Mouse (Mus musculus) heart, embryonic 13.5 days (tissue): ENCODE measurements around the gene Mat2b. TPM values are rescaled to one million over a fixed set of nuclear protein-coding genes. Genes with fewer than 3 reads are reported as not detected.

Experiments used
- ATAC-seq: fragments of 200-750 bp; cut with Nextera tagmentation; 2 replicates; pipeline ENCODE4 v1.8.0; 2017; ENCODE audit warnings: moderate TSS enrichment; ENCODE audit not compliant: insufficient number of reproducible peaks, low FRiP score, low TSS enrichment; ENCODE audit errors: extremely low read depth
- H3K27ac ChIP-seq: fragments of 300-500 bp; sonication (generic); replicated peaks from 2 replicates; pipeline ENCODE4 v1.5.1; 2015; ENCODE audit warnings: moderate library complexity, mild to moderate bottlenecking, inconsistent platforms
- H3K27me3 ChIP-seq: fragments of 300-500 bp; sonication (generic); replicated peaks from 2 replicates; pipeline ENCODE4 v1.6.1; 2015; ENCODE audit warnings: mild to moderate bottlenecking, inconsistent platforms
- H3K36me3 ChIP-seq: fragments of 300-500 bp; sonication (generic); 2 replicates; pipeline ENCODE4 v1.6.1; 2015; ENCODE audit warnings: mild to moderate bottlenecking, inconsistent platforms
- H3K4me1 ChIP-seq: fragments of 300-500 bp; sonication (generic); 2 replicates; pipeline ENCODE4 v1.6.1; 2015; ENCODE audit warnings: inconsistent platforms
- H3K4me2 ChIP-seq: fragments of 300-500 bp; sonication (generic); 2 replicates; pipeline ENCODE4 v1.6.1; 2015; ENCODE audit warnings: inconsistent platforms, mild to moderate bottlenecking, moderate library complexity
- H3K4me3 ChIP-seq: fragments of 300-500 bp; sonication (generic); 2 replicates; pipeline ENCODE4 v1.5.1; 2015; ENCODE audit warnings: moderate library complexity, mild to moderate bottlenecking, inconsistent platforms
- H3K9ac ChIP-seq: fragments of 300-500 bp; sonication (generic); 2 replicates; pipeline ENCODE4 v1.6.1; 2015; ENCODE audit warnings: inconsistent platforms, mild to moderate bottlenecking, moderate library complexity
- H3K9me3 ChIP-seq: fragments of 300-500 bp; sonication (generic); 2 replicates; pipeline ENCODE4 v1.6.1; 2016; ENCODE audit warnings: inconsistent platforms
- WGBS: fragments of 180-500 bp; shearing (Covaris S2); methylation state at CpG from one replicate; pipeline ENCODE4 v1.1.7; 2015; ENCODE audit warnings: mixed read lengths; 5-methylcytosine and 5-hydroxymethylcytosine counted together
- polyA plus RNA-seq: library from polyadenylated mRNA; unstranded; fragments of >200 nt; fragmentation: Nextera tagmentation; extraction: Ambion mirVana; gene quantifications from 2 replicates; pipeline ENCODE4 v1.2.1, GENCODE M21; 2015

The Mat2b gene
- polyA plus RNA-seq, 1 experiment from 2014 or later = 106 TPM

DNA sequence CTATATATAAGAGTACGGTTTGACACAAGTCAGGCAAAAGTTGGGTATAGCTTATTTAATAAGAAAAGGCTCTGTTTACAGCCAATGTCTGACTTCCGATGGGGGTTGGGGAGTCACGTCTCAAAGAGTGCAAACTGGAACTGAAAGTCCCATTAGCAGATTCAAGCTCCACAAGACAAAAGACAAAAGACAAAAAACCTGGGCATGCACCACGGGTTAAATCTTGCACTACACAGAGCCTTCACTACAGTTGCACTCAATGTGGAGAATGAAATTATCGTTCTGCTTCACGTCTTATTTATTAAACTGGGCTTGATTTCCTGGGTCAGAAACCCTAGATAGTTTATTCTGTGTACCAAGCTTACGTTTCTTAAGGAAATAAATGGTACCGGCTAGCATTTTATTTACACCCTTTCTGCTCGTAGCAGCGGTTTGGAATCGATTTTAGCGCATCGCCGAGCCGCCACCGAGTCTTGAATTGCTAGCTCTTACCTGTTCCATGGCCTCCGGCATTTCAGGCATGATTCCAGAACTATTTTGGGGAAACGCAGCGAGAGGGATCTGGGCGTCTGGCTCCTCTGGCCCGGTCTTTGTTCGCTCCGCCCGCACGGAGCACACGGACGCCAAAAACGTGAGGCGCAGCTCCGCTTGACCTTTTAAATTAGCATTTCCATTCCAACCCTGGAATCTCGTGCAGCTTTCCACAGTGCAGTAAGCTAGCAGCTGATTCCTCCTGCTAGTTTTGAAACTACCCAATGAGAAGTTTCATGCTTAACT, 504 bp downstream of the Mat2b start:
- WGBS = under 1% methylated on average over 31 of the region's 31 CpGs
- Histone ChIP-seq H3K4me3 (peak overlapping the region; percentile 96), H3K4me1 (peaks cover 23% of the 10 kb centered on the region), H3K9me3 (no peaks in the 10 kb centered on the region), H3K4me2 (peak overlapping the region; percentile 98), H3K27ac (peak overlapping the region; percentile 98), H3K36me3 (peaks cover under 1% of the 10 kb centered on the region; the same call in 1 of the 2 replicates), H3K27me3 (no peaks in the 10 kb centered on the region), H3K9ac (peak overlapping the region; percentile 90)
- ATAC-seq = no peak

DNA sequence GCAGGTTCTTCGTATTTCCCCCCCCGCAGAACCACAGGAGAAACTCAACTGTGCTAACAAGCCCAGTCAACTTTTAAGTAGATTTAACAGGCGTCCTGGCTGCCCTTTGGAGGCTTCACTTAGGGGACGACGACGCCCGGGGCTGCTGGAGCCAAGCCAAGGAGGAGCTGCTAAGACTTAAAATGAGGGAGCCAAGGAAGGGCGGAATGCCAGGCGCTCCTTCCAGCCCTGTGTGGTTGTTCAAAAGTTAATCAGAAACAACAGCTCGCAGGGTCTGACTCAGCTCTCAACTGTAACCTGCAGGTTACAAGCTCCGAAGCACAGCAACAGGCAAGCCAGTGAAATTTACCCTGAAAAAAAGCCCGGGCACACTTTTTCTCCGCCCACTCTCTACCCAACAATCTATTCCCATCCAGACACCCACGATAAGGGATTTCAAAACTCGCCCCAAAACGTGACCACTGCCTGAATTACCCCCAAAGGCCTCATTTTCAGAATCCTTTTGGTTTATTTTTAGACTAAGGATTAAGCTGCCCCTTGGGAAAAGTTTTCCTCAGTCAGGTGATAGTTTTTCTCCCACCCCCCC, 1.5 kb downstream of the Mat2b start:
- Histone ChIP-seq H3K36me3 (no peaks in the 10 kb centered on the region), H3K4me2 (peak overlapping the region; percentile 98), H3K27ac (peak overlapping the region; percentile 98), H3K9ac (peak overlapping the region; percentile 90), H3K9me3 (no peaks in the 10 kb centered on the region), H3K4me1 (peaks cover 27% of the 10 kb centered on the region), H3K27me3 (no peaks in the 10 kb centered on the region), H3K4me3 (peak overlapping the region; percentile 96)
- no peak for ATAC-seq
- WGBS = under 1% methylated on average over 16 of the region's 16 CpGs

DNA sequence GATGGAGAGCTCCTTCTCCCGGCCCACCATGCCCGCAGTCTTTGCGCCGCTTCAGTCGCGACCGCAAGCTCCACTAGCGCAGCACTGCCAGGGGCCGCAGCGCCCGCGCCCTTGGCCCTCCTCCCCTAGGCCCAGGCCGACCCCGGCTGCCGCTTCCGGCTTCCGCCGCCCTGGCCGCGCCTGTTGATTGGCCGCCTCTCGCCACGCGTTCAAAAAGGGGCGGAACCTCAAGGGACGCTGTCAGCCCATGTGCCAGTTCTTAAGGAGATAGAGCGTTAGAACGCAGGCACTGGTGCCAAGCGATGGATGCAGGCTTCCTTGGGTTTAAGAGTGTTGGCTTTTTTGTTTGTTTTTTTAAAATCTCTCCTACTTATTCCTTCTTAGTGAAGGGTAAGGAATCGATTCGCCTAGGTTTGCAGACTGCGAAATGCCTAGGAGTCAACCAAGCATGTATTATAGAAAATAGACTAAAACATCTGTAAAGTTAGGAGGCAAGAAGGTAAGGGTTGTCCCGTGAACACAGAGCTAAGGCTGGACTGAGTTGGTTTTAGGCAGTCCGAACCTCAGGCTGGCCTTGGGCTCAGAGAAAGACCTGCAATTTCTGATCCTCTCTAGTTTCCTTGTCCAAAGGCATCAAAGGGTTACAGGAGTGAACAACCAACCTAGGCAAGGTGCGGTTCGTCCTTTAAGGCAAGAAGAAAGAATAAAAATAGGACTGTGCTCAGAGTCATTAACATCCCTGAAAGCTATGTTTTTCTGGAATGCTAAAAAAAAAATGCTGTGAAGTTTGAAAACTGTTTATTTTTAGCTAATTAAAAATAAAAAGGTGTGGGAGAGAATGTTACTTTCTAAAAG, 2.3 kb downstream of the Mat2b start:
- under 1% methylated on average over 36 of the region's 36 CpGs for WGBS
- Histone ChIP-seq H3K27me3 (no peaks in the 10 kb centered on the region), H3K36me3 (peaks cover 3% of the 10 kb centered on the region; the same call in 1 of the 2 replicates), H3K9me3 (no peaks in the 10 kb centered on the region), H3K4me2 (peak overlapping the region; percentile 98), H3K9ac (peak overlapping the region; percentile 90), H3K4me3 (peak overlapping the region; percentile 96), H3K4me1 (peaks cover 27% of the 10 kb centered on the region), H3K27ac (peak overlapping the region; percentile 98)
- peak; percentile 93 for ATAC-seq

DNA sequence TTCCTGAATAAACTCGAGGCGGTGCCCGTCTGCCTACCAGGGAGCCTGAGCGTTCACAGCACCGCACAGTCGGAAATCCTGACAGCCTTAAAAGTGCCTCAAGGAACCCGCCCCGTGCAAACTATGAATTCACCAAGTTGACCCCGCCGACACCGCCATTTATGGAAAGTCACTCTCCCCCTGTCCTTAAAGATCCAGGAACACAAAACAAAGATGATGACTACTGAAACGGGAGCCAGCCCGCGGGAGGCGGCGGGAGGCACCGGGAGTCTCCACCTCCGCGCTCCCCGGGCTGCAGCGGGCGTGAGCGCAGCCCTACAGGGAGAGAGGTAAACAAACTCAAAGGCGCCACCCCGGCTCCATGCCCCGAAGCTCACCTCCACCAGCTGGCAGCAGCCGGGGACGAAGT, 2.9 kb downstream of the Mat2b start:
- peak overlapping the region; percentile 98 for H3K27ac ChIP-seq
- no peaks in the 10 kb centered on the region for H3K27me3 ChIP-seq
- peaks cover 27% of the 10 kb centered on the region for H3K4me1 ChIP-seq
- H3K9ac ChIP-seq = peak overlapping the region; percentile 90
- H3K4me2 ChIP-seq = peak overlapping the region; percentile 98
- peaks cover 9% of the 10 kb centered on the region for H3K36me3 ChIP-seq
- peak overlapping the region; percentile 96 for H3K4me3 ChIP-seq
- H3K9me3 ChIP-seq = no peaks in the 10 kb centered on the region
- peak; percentile 67; the same call in 1 of the 2 replicates for ATAC-seq
- 0% methylated on average over 28 of the region's 28 CpGs for WGBS

DNA sequence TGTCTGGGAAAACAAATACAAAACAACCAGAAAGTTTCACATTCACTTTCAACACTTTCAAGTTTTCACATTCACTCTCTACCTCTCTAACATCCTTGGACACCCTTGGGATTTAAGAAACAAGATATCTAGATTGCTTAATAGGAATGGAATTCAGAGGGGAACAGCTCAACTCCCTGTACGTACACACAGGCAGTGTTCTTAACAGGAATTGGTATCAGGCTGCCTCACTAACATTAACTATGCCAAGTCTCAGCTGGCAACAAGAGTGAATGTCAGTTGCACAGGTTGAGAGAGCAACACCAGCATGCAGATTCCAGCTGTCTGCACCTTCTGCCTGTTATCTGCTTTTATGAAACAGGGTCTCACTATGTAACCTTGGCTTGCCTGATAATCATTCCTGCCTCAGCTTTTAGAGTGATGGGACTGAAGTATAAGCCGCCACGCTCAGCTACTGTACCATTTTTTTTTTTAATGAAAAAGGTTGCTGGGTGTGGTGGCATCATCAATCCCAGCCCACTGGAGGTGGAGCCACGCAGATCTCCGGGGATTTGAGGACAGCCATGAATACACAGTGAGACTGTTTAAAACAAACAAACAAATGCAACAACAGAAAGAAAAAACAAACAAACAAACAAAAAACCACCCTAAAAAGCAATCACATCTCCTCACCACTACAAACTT, 4.4 kb downstream of the Mat2b start:
- H3K9me3 ChIP-seq = no peaks in the 10 kb centered on the region
- no peaks in the 10 kb centered on the region for H3K27me3 ChIP-seq
- peaks cover 27% of the 10 kb centered on the region for H3K4me1 ChIP-seq
- H3K4me2 ChIP-seq = peak overlapping the region; percentile 98
- H3K4me3 ChIP-seq = peak overlapping the region; percentile 96
- peak overlapping the region; percentile 90 for H3K9ac ChIP-seq
- ATAC-seq = no peak
- H3K36me3 ChIP-seq = peaks cover 24% of the 10 kb centered on the region
- WGBS = 23% methylated on average over 5 of the region's 5 CpGs
- peak overlapping the region; percentile 98 for H3K27ac ChIP-seq

DNA sequence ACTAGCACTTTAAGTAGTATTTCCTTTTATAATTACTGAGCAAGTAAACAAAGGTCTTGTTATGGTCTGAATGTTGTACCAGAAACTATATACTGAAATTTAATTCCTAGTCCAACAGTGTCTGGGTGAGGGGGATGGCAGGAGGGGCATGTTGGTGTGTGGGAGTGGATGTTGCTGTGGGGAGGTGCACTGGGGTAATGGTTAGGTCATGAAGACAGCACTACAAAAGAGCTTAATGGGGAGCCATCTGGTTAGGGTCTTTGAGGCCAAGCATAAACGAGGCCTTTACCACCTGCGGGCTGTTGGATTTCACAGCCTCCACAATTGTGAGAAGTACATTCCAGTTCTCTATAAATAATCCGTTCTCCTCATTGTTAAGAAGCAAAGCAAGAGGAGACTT, 11.7 kb downstream of the Mat2b start:
- no peak for ATAC-seq
- H3K9ac ChIP-seq = no peak overlapping the region
- peaks cover 94% of the 10 kb centered on the region for H3K36me3 ChIP-seq
- no peak overlapping the region for H3K4me3 ChIP-seq
- H3K27ac ChIP-seq = no peak overlapping the region
- H3K27me3 ChIP-seq = no peaks in the 10 kb centered on the region
- H3K4me2 ChIP-seq = no peak overlapping the region
- 93% methylated on average over 3 of the region's 3 CpGs for WGBS
- no peaks in the 10 kb centered on the region for H3K4me1 ChIP-seq
- no peaks in the 10 kb centered on the region for H3K9me3 ChIP-seq

DNA sequence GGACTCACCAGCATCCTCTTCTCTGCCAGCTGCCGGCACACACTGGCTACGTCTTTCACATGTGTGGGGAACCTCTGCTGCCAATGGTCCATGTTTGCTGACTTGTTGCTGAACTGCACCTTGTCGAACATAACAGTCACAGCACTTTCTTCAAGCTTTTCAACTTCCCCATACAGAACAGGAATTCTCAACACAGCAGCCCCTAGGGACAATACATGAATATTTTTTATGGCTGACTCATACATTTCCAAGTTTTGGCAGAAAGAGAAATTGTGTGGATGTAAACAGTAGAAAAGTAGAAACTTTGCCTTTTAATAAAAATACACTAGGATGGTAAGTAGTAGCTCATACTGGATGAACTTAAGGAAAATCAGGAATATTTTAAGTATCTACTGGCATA, 12.5 kb downstream of the Mat2b start:
- Histone ChIP-seq H3K4me3 (no peak overlapping the region), H3K4me1 (no peaks in the 10 kb centered on the region), H3K9me3 (no peaks in the 10 kb centered on the region; the same call in 1 of the 2 replicates), H3K9ac (no peak overlapping the region), H3K36me3 (peaks cover 97% of the 10 kb centered on the region), H3K27me3 (no peaks in the 10 kb centered on the region), H3K27ac (no peak overlapping the region), H3K4me2 (no peak overlapping the region)
- 87% methylated on average over 3 of the region's 3 CpGs for WGBS
- ATAC-seq = no peak

DNA sequence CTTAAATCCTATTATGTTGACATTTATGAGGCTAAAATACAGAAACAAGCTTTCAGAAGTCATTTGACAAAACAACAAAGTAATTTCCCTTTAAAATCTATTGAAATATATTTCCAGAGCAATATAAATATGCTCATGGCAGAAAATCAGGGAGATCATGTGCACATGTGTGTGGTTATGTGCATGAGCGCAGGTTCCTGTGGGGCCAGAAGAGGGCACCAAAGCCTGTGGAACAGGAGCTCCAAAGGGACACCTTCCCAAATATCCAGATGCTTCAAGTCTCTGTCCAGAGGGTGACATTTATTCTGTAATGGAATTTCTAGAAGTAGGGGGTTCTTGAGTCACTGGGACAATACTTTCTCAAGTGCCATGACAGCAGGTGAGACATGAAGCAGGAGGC, 17.8 kb downstream of the Mat2b start:
- Histone ChIP-seq H3K9me3 (no peaks in the 10 kb centered on the region; the same call in 1 of the 2 replicates), H3K27me3 (no peaks in the 10 kb centered on the region), H3K4me1 (no peaks in the 10 kb centered on the region), H3K4me2 (no peak overlapping the region), H3K36me3 (peaks cover 61% of the 10 kb centered on the region), H3K4me3 (no peak overlapping the region), H3K9ac (no peak overlapping the region), H3K27ac (no peak overlapping the region)
- no peak for ATAC-seq
- WGBS = 89% methylated on average over 1 of the region's 1 CpGs

DNA sequence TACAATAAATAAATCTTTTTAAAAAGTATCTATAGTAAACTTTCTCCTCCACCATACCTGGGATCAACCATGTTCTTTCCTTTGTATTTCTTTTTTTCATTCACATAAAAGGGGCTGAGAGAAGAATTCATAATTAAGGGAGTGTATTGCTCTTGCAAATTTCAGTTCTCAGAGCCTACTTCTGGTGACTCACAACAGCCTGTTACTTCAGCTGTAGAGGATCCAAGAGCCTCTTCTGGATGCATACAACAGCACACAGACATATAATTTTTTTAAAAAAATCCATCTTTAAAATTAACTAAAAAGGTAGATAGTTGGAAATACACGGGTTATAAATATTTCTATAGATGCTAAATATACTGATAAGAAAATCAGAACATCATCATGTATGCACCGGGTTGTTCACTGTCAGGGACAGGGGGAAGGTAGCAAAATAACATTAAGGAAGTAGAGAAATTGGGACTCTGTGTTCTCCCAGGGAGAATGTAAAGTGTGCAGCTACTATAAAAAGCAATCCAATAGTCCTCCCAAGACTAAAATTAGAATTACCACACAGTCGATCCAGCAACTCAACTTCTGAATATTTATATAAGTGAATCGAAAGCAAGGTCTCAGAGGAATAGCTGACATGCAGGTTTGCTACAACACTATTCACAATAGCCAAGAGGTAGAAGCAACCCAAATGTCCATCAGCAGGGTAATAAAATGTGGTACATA, 19.8 kb downstream of the Mat2b start:
- Histone ChIP-seq H3K4me1 (no peaks in the 10 kb centered on the region), H3K36me3 (peaks cover 43% of the 10 kb centered on the region), H3K4me3 (no peak overlapping the region), H3K27me3 (no peaks in the 10 kb centered on the region), H3K9ac (no peak overlapping the region), H3K9me3 (no peaks in the 10 kb centered on the region; the same call in 1 of the 2 replicates), H3K4me2 (no peak overlapping the region), H3K27ac (no peak overlapping the region)
- WGBS = 58% methylated on average over 4 of the region's 4 CpGs
- no peak for ATAC-seq

DNA sequence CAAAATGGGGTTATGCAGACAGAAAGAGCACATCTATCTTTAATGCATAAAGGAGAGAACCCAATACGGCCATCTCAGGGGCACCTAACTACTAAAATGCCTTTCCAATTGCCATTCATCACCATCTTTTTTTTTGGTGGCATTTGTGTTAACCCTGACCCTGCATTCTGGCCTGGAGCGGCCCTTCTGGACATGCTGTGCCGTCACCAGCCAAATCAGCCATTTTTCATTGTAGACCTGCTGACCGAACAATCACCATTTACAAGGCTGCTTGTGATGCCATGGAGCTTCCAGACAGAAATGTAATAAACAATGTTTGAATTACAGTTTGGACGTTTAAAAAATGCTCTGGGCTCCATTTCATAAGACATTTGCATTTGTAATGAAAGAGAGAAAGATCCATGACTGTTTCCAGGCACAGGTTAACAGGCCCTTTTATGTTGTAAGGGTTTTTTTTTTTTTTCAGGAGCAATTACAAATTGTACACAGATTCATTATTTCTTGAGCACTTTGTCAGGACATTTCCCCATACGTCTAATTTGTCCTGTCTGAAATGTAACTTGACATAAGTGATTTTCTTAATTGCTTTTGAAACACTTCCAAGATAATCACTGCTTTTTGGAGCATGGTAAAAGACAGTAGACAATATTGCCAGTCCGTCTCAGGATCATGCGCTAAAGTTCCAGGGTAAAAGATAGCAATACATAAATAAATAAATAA, 45.1 kb downstream of the Mat2b start:
- Histone ChIP-seq H3K9me3 (no peaks in the 10 kb centered on the region), H3K36me3 (no peaks in the 10 kb centered on the region), H3K9ac (no peak overlapping the region), H3K4me2 (no peak overlapping the region), H3K27me3 (no peaks in the 10 kb centered on the region), H3K4me1 (no peaks in the 10 kb centered on the region), H3K4me3 (no peak overlapping the region), H3K27ac (no peak overlapping the region)
- ATAC-seq = no peak
- WGBS = 74% methylated on average over 8 of the region's 8 CpGs
